Mouse (Mus musculus) lung, postnatal 14 days (tissue): ENCODE measurements around the gene Dnaja1.
A peak's percentile ranks its signal among the peaks of the same experiment; 100 is the strongest.

Source experiments
- DNase-seq: peaks from one replicate; pipeline ENCODE4 v3.0.0; 2021

Dnaja1 gene

GRCm38 (mm10) chr4:40757157-40757779 lies 35.3 kb downstream of the Dnaja1 start:
- no peak for DNase-seq

GRCm38 (mm10) chr4:40757780-40758420 lies 36.0 kb downstream of the Dnaja1 start, which contains the start of gene Smu1:
Smu1 (minus strand) TSS chr4:40757923.
- peak; percentile 97 for DNase-seq

GRCm38 (mm10) chr4:40759876-40760275 lies 37.9 kb downstream of the Dnaja1 start:
- DNase-seq, result no peak

- peak; percentile 83 for DNase-seq
Measured at GRCm38 (mm10) chr4:40774279-40775259, 52.6 kb downstream of the Dnaja1 start.

- no peak for DNase-seq
Measured at GRCm38 (mm10) chr4:40776416-40776815, 54.5 kb downstream of the Dnaja1 start.

- DNase-seq, result no peak
Measured at GRCm38 (mm10) chr4:40777116-40777515, 55.2 kb downstream of the Dnaja1 start.

- no peak for DNase-seq
Measured at GRCm38 (mm10) chr4:40778656-40779055, 56.7 kb downstream of the Dnaja1 start.

- DNase-seq, result peak; percentile 65
Measured at GRCm38 (mm10) chr4:40781143-40781542, 59.2 kb downstream of the Dnaja1 start.

- DNase-seq, result no peak
Measured at GRCm38 (mm10) chr4:40781797-40782495, 60.0 kb downstream of the Dnaja1 start.

GRCm38 (mm10) chr4:40783049-40783448 lies 61.1 kb downstream of the Dnaja1 start:
- no peak for DNase-seq

- DNase-seq, result peak; percentile 63
Measured at GRCm38 (mm10) chr4:40784556-40785169, 62.7 kb downstream of the Dnaja1 start.

GRCm38 (mm10) chr4:40785620-40786166 lies 63.7 kb downstream of the Dnaja1 start:
- no peak for DNase-seq

GRCm38 (mm10) chr4:40786578-40786977 lies 64.6 kb downstream of the Dnaja1 start:
- DNase-seq, result no peak
